9 mouse cellular contexts compared by ENCODE assay signal in the genomic region with DNA sequence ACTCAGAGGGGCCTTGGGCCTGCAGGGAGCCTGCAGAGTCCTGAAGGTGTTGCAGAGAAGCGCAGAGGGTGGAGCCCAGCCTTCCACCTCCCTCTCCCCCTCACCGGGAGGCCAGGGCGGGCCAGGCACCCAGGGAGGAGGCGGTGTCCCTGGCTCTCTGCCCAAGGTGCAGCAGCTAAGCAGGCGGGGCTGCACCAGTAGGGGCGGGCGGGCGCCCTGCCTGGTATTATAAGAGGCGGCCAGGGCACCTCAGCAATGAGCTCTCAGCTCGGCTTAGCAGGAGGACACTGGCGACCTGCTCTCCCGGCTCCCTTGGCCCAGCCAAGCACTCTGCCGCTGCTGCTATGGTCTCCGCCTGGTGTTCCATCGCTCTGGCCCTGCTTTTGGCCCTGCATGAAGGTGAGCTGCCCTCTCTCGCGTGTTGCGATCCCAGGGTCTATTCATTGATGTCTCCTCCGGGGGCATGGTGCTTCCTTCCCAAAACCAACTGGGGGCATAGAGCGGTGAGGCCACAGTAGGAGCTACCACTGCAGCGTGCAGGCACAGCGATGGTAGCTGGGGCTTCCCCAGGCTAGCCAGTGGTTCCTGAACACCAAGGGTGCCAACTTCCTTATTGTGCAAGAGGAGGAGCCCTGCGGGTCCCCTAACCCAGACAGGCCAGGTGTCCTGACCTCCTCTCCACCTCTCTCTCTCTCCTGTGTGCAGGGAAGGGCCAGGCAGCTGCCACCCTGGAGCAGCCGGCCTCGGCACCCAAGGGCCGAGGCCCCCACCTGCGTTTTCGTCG. TPM values are rescaled to one million over a fixed set of nuclear protein-coding genes. Genes with fewer than 3 reads are reported as not detected.
DNase-seq lines count a peak whose midpoint lies in the region; ATAC-seq and TF ChIP-seq lines count a peak whose summit lies in the region.
"Had no signal": no experiment of that assay in that cellular context is flagged by ENCODE, and none has a peak within 500 bp of the region (broad histone marks: within the 10 kb centered on the region; RNA-seq: fewer than 3 reads in every experiment).

A gene (plus strand): TSS at position 41 of the 784 bp plus-strand sequence.

- no peak for TF ChIP-seq CTCF in cerebellum, adult 2 months (IDR thresholded peaks at IDR 0.05; ENCODE audit: borderline replicate concordance, insufficient read depth, low read depth, low read length)

- H3K9me3 ChIP-seq in heart, embryonic 12.5 days (replicated peaks), result no peaks in the 10 kb centered on the region
- no peaks in the 10 kb centered on the region for H3K9me3 ChIP-seq in midbrain, embryonic 14.5 days (ENCODE audit: control insufficient read depth, low read length)

- H3K27me3 ChIP-seq in heart, embryonic 12.5 days (replicated peaks), result peaks cover 31% of the 10 kb centered on the region
- no peaks in the 10 kb centered on the region for H3K27me3 ChIP-seq in midbrain, embryonic 14.5 days (ENCODE audit: control insufficient read depth, insufficient read depth, low read length)
- no peaks in the 10 kb centered on the region; the same call in 1 of the 2 replicates for H3K27me3 ChIP-seq in cerebellum, adult 2 months (ENCODE audit: control insufficient read depth, insufficient read depth, low read length)

- no peak within 1 kb of the TSS for H3K9ac ChIP-seq in heart, embryonic 12.5 days
- H3K9ac ChIP-seq in midbrain, embryonic 14.5 days (replicated peaks; ENCODE audit: low read length), result no peak within 1 kb of the TSS

- peak; percentile 74 for ATAC-seq in heart, embryonic 12.5 days (ENCODE audit: insufficient number of reproducible peaks, low FRiP score)
- no peak for ATAC-seq in midbrain, embryonic 14.5 days (ENCODE audit: low FRiP score, low TSS enrichment)

- peak; percentile 11 for DNase-seq in ES-CJ7 (ENCODE audit: low read depth, low spot score)
- DNase-seq in adrenal gland, adult 2 months, result peak; percentile 89
- peak; percentile 92 for DNase-seq in kidney, postnatal 14 days
- peak; percentile 39 for DNase-seq in midbrain, embryonic 14.5 days
- no peak for DNase-seq in frontal cortex, adult 2 months (ENCODE audit: extremely low spot score in 1 of 2, low spot score in 1 of 2)
- DNase-seq in cerebellum, adult 2 months, result no peak
- DNase-seq in spleen, adult 18-20 months, result no peak

- H3K4me2 ChIP-seq in heart, embryonic 12.5 days, result peak within 1 kb of the TSS; percentile 58
- H3K4me2 ChIP-seq in midbrain, embryonic 14.5 days (ENCODE audit: low read length), result no peak within 1 kb of the TSS

- peaks cover 32% of the 10 kb centered on the region for H3K4me1 ChIP-seq in heart, embryonic 12.5 days (replicated peaks)
- H3K4me1 ChIP-seq in midbrain, embryonic 14.5 days (ENCODE audit: control insufficient read depth, insufficient read depth, low read length), result no peaks in the 10 kb centered on the region
- peaks cover 34% of the 10 kb centered on the region for H3K4me1 ChIP-seq in cerebellum, adult 2 months (ENCODE audit: control insufficient read depth, insufficient read depth, low read length)

- 32% methylated on average over 29 of the region's 29 CpGs for WGBS in heart, embryonic 12.5 days
- WGBS in midbrain, embryonic 14.5 days, result 40% methylated on average over 29 of the region's 29 CpGs
- WGBS in cerebellum, adult 2 months, result 66% methylated on average over 29 of the region's 29 CpGs

- no peak for TF ChIP-seq POLR2A in cerebellum, adult 2 months (IDR thresholded peaks at IDR 0.05; ENCODE audit: borderline replicate concordance, insufficient read depth, low read length)

- no peak within 1 kb of the TSS for H3K27ac ChIP-seq in heart, embryonic 12.5 days (ENCODE audit: poor library complexity, severe bottlenecking)
- H3K27ac ChIP-seq in midbrain, embryonic 14.5 days (replicated peaks; ENCODE audit: low read depth, low read length), result no peak within 1 kb of the TSS
- no peak within 1 kb of the TSS for H3K27ac ChIP-seq in cerebellum, adult 2 months (ENCODE audit: insufficient read depth, low read length)
- H3K27ac ChIP-seq: macrophage had no signal

- H3K36me3 ChIP-seq in heart, embryonic 12.5 days, result no peaks in the 10 kb centered on the region
- no peaks in the 10 kb centered on the region for H3K36me3 ChIP-seq in midbrain, embryonic 14.5 days (ENCODE audit: control insufficient read depth, insufficient read depth, low read length)

- H3K4me3 ChIP-seq in heart, embryonic 12.5 days, result 0 out of 2 replicates have a peak within 1 kb of the TSS, but pooled peaks have one; percentile 5
- no peak within 1 kb of the TSS for H3K4me3 ChIP-seq in midbrain, embryonic 14.5 days (replicated peaks; ENCODE audit: low read depth, low read length)
- no peak within 1 kb of the TSS for H3K4me3 ChIP-seq in cerebellum, adult 2 months (replicated peaks; ENCODE audit: insufficient read depth, low read depth, low read length)

RNA-seq across cellular contexts. Expression of the gene that starts here (rescaled TPM):
- not detected for total RNA-seq in adrenal gland, adult 2 months (2021)
- polyA plus RNA-seq in adrenal gland, adult 2 months (2012; rRNA removed), result not detected in 2 replicates
- polyA plus RNA-seq in heart, embryonic 12.5 days (2016; fragmentation: Nextera tagmentation; extraction: Ambion mirVana), result 0.38 and 0.55 TPM in 2 replicates
- 0.18 TPM in 1 of 2 replicates, not detected in the other for polyA plus RNA-seq in midbrain, embryonic 14.5 days (2014; fragmentation: Nextera tagmentation; extraction: Ambion mirVana)
- polyA plus RNA-seq in frontal cortex, adult 2 months (2012; rRNA removed), result 0.06 and 0.13 TPM in 2 replicates
- 0.11 TPM in 1 of 2 replicates, not detected in the other for polyA plus RNA-seq in cerebellum, adult 2 months (2012; rRNA removed)
- polyA plus RNA-seq: macrophage had no signal

Comparison
In these comparisons a context has a peak if more than half of its experiments do, and no peak if none do; other contexts are left out.
1. Peak in DNase-seq in adrenal gland, adult 2 months; RNA of the gene not detected or under 1 TPM.
2. Peak in ATAC-seq, H3K4me3 ChIP-seq and H3K4me2 ChIP-seq in heart, embryonic 12.5 days; RNA of the gene not detected or under 1 TPM.
3. Peak in DNase-seq in midbrain, embryonic 14.5 days; RNA of the gene not detected or under 1 TPM.
4. DNase-seq: peak in ES-CJ7 (single experiment) and kidney, postnatal 14 days (single experiment); none in frontal cortex, adult 2 months (0 of 2), cerebellum, adult 2 months (0 of 2) and spleen, adult 18-20 months (0 of 2).